Mouse (Mus musculus) hindbrain, embryonic 12.5 days (tissue): ENCODE results near the gene Chid1. TPM values are rescaled to one million over a fixed set of nuclear protein-coding genes. Genes with fewer than 3 reads are reported as not detected.

Experiments used
- ATAC-seq: fragments of 200-750 bp; cut with Nextera tagmentation; 2 replicates; pipeline ENCODE4 v1.8.0; 2017; ENCODE audit warnings: moderate TSS enrichment; ENCODE audit not compliant: low FRiP score
- H3K27ac ChIP-seq: fragments of 300-500 bp; sonication (generic); 2 replicates; pipeline ENCODE4 v1.5.1; 2016; ENCODE audit warnings: mild to moderate bottlenecking
- H3K27me3 ChIP-seq: fragments of 300-500 bp; sonication (generic); 2 replicates; pipeline ENCODE4 v1.6.1; 2016; ENCODE audit warnings: mild to moderate bottlenecking
- H3K36me3 ChIP-seq: fragments of 300-500 bp; sonication (generic); 2 replicates; pipeline ENCODE4 v1.6.1; 2016; ENCODE audit warnings: mild to moderate bottlenecking
- H3K4me1 ChIP-seq: fragments of 300-500 bp; sonication (generic); 2 replicates; pipeline ENCODE4 v1.6.1; 2016
- H3K4me2 ChIP-seq: fragments of 300-500 bp; sonication (generic); replicated peaks from 2 replicates; pipeline ENCODE4 v1.6.1; 2016; ENCODE audit warnings: mild to moderate bottlenecking
- H3K4me3 ChIP-seq: fragments of 300-500 bp; sonication (generic); 2 replicates; pipeline ENCODE4 v1.5.1; 2016; ENCODE audit warnings: mild to moderate bottlenecking
- H3K9ac ChIP-seq: fragments of 300-500 bp; sonication (generic); 2 replicates; pipeline ENCODE4 v1.6.1; 2016; ENCODE audit warnings: mild to moderate bottlenecking, moderate library complexity
- H3K9me3 ChIP-seq: fragments of 300-500 bp; sonication (generic); replicated peaks from 2 replicates; pipeline ENCODE4 v1.6.1; 2016; ENCODE audit warnings: mild to moderate bottlenecking
- WGBS: fragments of 180-500 bp; shearing (Covaris S2); methylation state at CpG from one replicate; pipeline ENCODE4 v1.1.7; 2016; 5-methylcytosine and 5-hydroxymethylcytosine counted together
- polyA plus RNA-seq: library from polyadenylated mRNA; unstranded; fragments of >200 nt; fragmentation: Nextera tagmentation; extraction: Ambion mirVana; gene quantifications from 2 replicates; pipeline ENCODE4 v1.2.1, GENCODE M21; 2016

Chid1 gene
- polyA plus RNA-seq, 1 experiment from 2014 or later, result 31.8 TPM

- Histone ChIP-seq H3K27me3 (peaks cover 91% of the 10 kb centered on the region), H3K9ac (peak overlapping the region; percentile 54; the same call in 1 of the 2 replicates), H3K36me3 (peaks cover 4% of the 10 kb centered on the region; the same call in 1 of the 2 replicates), H3K27ac (no peak overlapping the region), H3K4me3 (peak overlapping the region; percentile 35; the same call in 1 of the 2 replicates), H3K4me1 (peaks cover 28% of the 10 kb centered on the region), H3K9me3 (no peaks in the 10 kb centered on the region), H3K4me2 (peak overlapping the region; percentile 59; the same call in 1 of the 2 replicates)
- no peak for ATAC-seq
- WGBS, result 21% methylated on average over 5 of the region's 5 CpGs
Observed at GRCm38 (mm10) chr7:141462333-141462821, 77.3 kb downstream of the Chid1 start.

- Histone ChIP-seq H3K4me1 (peaks cover 22% of the 10 kb centered on the region), H3K9me3 (no peaks in the 10 kb centered on the region), H3K4me2 (peak overlapping the region; percentile 59), H3K9ac (peak overlapping the region; percentile 54), H3K36me3 (peaks cover 4% of the 10 kb centered on the region; the same call in 1 of the 2 replicates), H3K27ac (no peak overlapping the region), H3K4me3 (peak overlapping the region; percentile 35), H3K27me3 (peaks cover 96% of the 10 kb centered on the region)
- 3% methylated on average over 50 of the region's 59 CpGs for WGBS
- ATAC-seq, result no peak
Observed at GRCm38 (mm10) chr7:141461521-141462332, 77.9 kb downstream of the Chid1 start.

- Histone ChIP-seq H3K36me3 (peaks cover 4% of the 10 kb centered on the region; the same call in 1 of the 2 replicates), H3K9ac (peak within 1 kb of the TSS; percentile 54), H3K27ac (no peak within 1 kb of the TSS), H3K4me1 (peaks cover 31% of the 10 kb centered on the region), H3K4me3 (peak within 1 kb of the TSS; percentile 35), H3K9me3 (no peaks in the 10 kb centered on the region), H3K4me2 (peak within 1 kb of the TSS; percentile 59), H3K27me3 (peaks cover 86% of the 10 kb centered on the region)
- ATAC-seq, result no peak
- 72% methylated on average over 15 of the region's 15 CpGs for WGBS
Observed at GRCm38 (mm10) chr7:141460391-141461113, 79.1 kb downstream of the Chid1 start, which contains the start of gene Cracr2b. Gene Cracr2b (plus strand): TSS chr7:141461094.

- H3K9ac ChIP-seq, result no peak overlapping the region
- no peak overlapping the region for H3K4me3 ChIP-seq
- ATAC-seq, result no peak
- H3K4me2 ChIP-seq, result no peak overlapping the region
- H3K27me3 ChIP-seq, result peaks cover 81% of the 10 kb centered on the region
- H3K36me3 ChIP-seq, result peaks cover 4% of the 10 kb centered on the region; the same call in 1 of the 2 replicates
- no peak overlapping the region for H3K27ac ChIP-seq
- 68% methylated on average over 5 of the region's 5 CpGs for WGBS
- H3K9me3 ChIP-seq, result no peaks in the 10 kb centered on the region
- peaks cover 27% of the 10 kb centered on the region for H3K4me1 ChIP-seq
Observed at GRCm38 (mm10) chr7:141460001-141460390, 79.7 kb downstream of the Chid1 start.

GRCm38 (mm10) chr7:141459301-141459711 is 80.4 kb downstream of the Chid1 start:
- H3K4me3 ChIP-seq, result no peak overlapping the region
- peaks cover 27% of the 10 kb centered on the region for H3K4me1 ChIP-seq
- WGBS, result 92% methylated on average over 17 of the region's 17 CpGs
- ATAC-seq, result no peak
- peaks cover 4% of the 10 kb centered on the region; the same call in 1 of the 2 replicates for H3K36me3 ChIP-seq
- H3K27ac ChIP-seq, result no peak overlapping the region
- no peaks in the 10 kb centered on the region for H3K9me3 ChIP-seq
- peaks cover 74% of the 10 kb centered on the region for H3K27me3 ChIP-seq
- H3K4me2 ChIP-seq, result no peak overlapping the region
- no peak overlapping the region for H3K9ac ChIP-seq

GRCm38 (mm10) chr7:141458661-141459060 is 81.0 kb downstream of the Chid1 start:
- Histone ChIP-seq H3K4me3 (no peak overlapping the region), H3K9ac (no peak overlapping the region), H3K36me3 (peaks cover 4% of the 10 kb centered on the region; the same call in 1 of the 2 replicates), H3K4me2 (no peak overlapping the region), H3K9me3 (no peaks in the 10 kb centered on the region), H3K27me3 (peaks cover 67% of the 10 kb centered on the region), H3K27ac (no peak overlapping the region), H3K4me1 (peaks cover 27% of the 10 kb centered on the region)
- no peak for ATAC-seq
- WGBS, result 94% methylated on average over 11 of the region's 11 CpGs

GRCm38 (mm10) chr7:141457986-141458660 is 81.5 kb downstream of the Chid1 start:
- ATAC-seq, result no peak
- WGBS, result 77% methylated on average over 15 of the region's 15 CpGs
- Histone ChIP-seq H3K9ac (no peak overlapping the region), H3K4me2 (no peak overlapping the region), H3K9me3 (no peaks in the 10 kb centered on the region), H3K4me3 (no peak overlapping the region), H3K36me3 (peaks cover 4% of the 10 kb centered on the region; the same call in 1 of the 2 replicates), H3K27me3 (peaks cover 62% of the 10 kb centered on the region), H3K27ac (no peak overlapping the region), H3K4me1 (peaks cover 27% of the 10 kb centered on the region)

- H3K4me3 ChIP-seq, result no peak overlapping the region
- peaks cover 25% of the 10 kb centered on the region for H3K4me1 ChIP-seq
- H3K36me3 ChIP-seq, result peaks cover 4% of the 10 kb centered on the region; the same call in 1 of the 2 replicates
- no peak for ATAC-seq
- no peaks in the 10 kb centered on the region for H3K9me3 ChIP-seq
- peaks cover 53% of the 10 kb centered on the region for H3K27me3 ChIP-seq
- no peak overlapping the region for H3K4me2 ChIP-seq
- H3K9ac ChIP-seq, result no peak overlapping the region
- 91% methylated on average over 14 of the region's 14 CpGs for WGBS
- no peak overlapping the region for H3K27ac ChIP-seq
Observed at GRCm38 (mm10) chr7:141457236-141457635, 82.4 kb downstream of the Chid1 start.

GRCm38 (mm10) chr7:141456739-141457138 is 82.9 kb downstream of the Chid1 start:
- Histone ChIP-seq H3K4me3 (no peak overlapping the region), H3K4me1 (peaks cover 20% of the 10 kb centered on the region), H3K4me2 (no peak overlapping the region; the same call in 1 of the 2 replicates), H3K9me3 (no peaks in the 10 kb centered on the region), H3K27me3 (peaks cover 48% of the 10 kb centered on the region), H3K9ac (no peak overlapping the region), H3K27ac (no peak overlapping the region), H3K36me3 (peaks cover 9% of the 10 kb centered on the region)
- no peak for ATAC-seq
- WGBS, result 95% methylated on average over 6 of the region's 6 CpGs

GRCm38 (mm10) chr7:141455610-141456314 is 83.9 kb downstream of the Chid1 start:
- peak overlapping the region; percentile 63 for H3K9ac ChIP-seq
- H3K4me1 ChIP-seq, result peaks cover 17% of the 10 kb centered on the region
- 2% methylated on average over 23 of the region's 23 CpGs for WGBS
- peak overlapping the region; percentile 89 for H3K4me2 ChIP-seq
- H3K36me3 ChIP-seq, result peaks cover 19% of the 10 kb centered on the region
- H3K4me3 ChIP-seq, result peak overlapping the region; percentile 59
- peaks cover 38% of the 10 kb centered on the region for H3K27me3 ChIP-seq
- no peaks in the 10 kb centered on the region for H3K9me3 ChIP-seq
- peak; percentile 42 for ATAC-seq
- peak overlapping the region; percentile 52; the same call in 1 of the 2 replicates for H3K27ac ChIP-seq

- H3K9ac ChIP-seq, result peak within 1 kb of the TSS; percentile 63
- peak; percentile 81 for ATAC-seq
- peak within 1 kb of the TSS; percentile 89 for H3K4me2 ChIP-seq
- under 1% methylated on average over 45 of the region's 45 CpGs for WGBS
- H3K4me3 ChIP-seq, result peak within 1 kb of the TSS; percentile 59
- peaks cover 31% of the 10 kb centered on the region for H3K27me3 ChIP-seq
- H3K36me3 ChIP-seq, result peaks cover 25% of the 10 kb centered on the region
- H3K9me3 ChIP-seq, result no peaks in the 10 kb centered on the region
- H3K27ac ChIP-seq, result peak within 1 kb of the TSS; percentile 52
- H3K4me1 ChIP-seq, result peaks cover 17% of the 10 kb centered on the region
Observed at GRCm38 (mm10) chr7:141454967-141455551, 84.6 kb downstream of the Chid1 start, which contains the start of gene Pnpla2. Gene Pnpla2 (plus strand): TSS chr7:141455198.
